Comparison of ENCODE assay signal across 17 mouse cellular contexts in genomic region chr11:112543473-112543872, GRCm38 (mm10).
DNase-seq lines count a peak whose midpoint lies in the region; ATAC-seq and TF ChIP-seq lines count a peak whose summit lies in the region.
"Had no signal": no experiment of that assay in that cellular context is flagged by ENCODE, and none has a peak within 500 bp of the region (broad histone marks: within the 10 kb centered on the region; RNA-seq: fewer than 3 reads in every experiment).

No protein-coding gene starts in this region.

- no peaks in the 10 kb centered on the region for H3K27me3 ChIP-seq in forebrain, embryonic 14.5 days (replicated peaks; ENCODE audit: control insufficient read depth, insufficient read depth, low read length)
- no peaks in the 10 kb centered on the region for H3K27me3 ChIP-seq in forebrain, embryonic 16.5 days (replicated peaks; ENCODE audit: control insufficient read depth, insufficient read depth, low read length)
- no peaks in the 10 kb centered on the region for H3K27me3 ChIP-seq in kidney, embryonic 14.5 days (ENCODE audit: control insufficient read depth, insufficient read depth, low read length)
- no peaks in the 10 kb centered on the region for H3K27me3 ChIP-seq in lung, embryonic 14.5 days (ENCODE audit: insufficient read depth, low read length)
- H3K27me3 ChIP-seq in embryonic facial prominence, embryonic 11.5 days (ENCODE audit: control insufficient read depth, insufficient read depth, low read length), result no peaks in the 10 kb centered on the region
- H3K27me3 ChIP-seq: neural tube, embryonic 15.5 days had no signal

- TF ChIP-seq CTCF in lung, embryonic 14.5 days (IDR thresholded peaks at IDR 0.05; ENCODE audit: low read depth), result no peak

- no peak overlapping the region for H3K9ac ChIP-seq in forebrain, embryonic 14.5 days (ENCODE audit: low read length)
- H3K9ac ChIP-seq in forebrain, embryonic 16.5 days (replicated peaks; ENCODE audit: low read depth, low read length), result no peak overlapping the region
- H3K9ac ChIP-seq in kidney, embryonic 14.5 days (ENCODE audit: low read depth, low read length), result no peak overlapping the region
- no peak overlapping the region for H3K9ac ChIP-seq in lung, embryonic 14.5 days
- no peak overlapping the region for H3K9ac ChIP-seq in embryonic facial prominence, embryonic 11.5 days (replicated peaks; ENCODE audit: low read length)
- H3K9ac ChIP-seq: liver, embryonic 14.5 days; neural tube, embryonic 15.5 days had no signal

- H3K27ac ChIP-seq in forebrain, embryonic 14.5 days (ENCODE audit: low read depth, low read length), result no peak overlapping the region
- no peak overlapping the region for H3K27ac ChIP-seq in forebrain, embryonic 16.5 days (ENCODE audit: low read length)
- H3K27ac ChIP-seq in kidney, embryonic 14.5 days (ENCODE audit: low read depth, low read length), result no peak overlapping the region
- H3K27ac ChIP-seq in lung, embryonic 14.5 days (ENCODE audit: low read depth), result no peak overlapping the region
- H3K27ac ChIP-seq in embryonic facial prominence, embryonic 11.5 days (replicated peaks; ENCODE audit: low read depth, low read length), result no peak overlapping the region
- H3K27ac ChIP-seq: liver, embryonic 14.5 days; neural tube, embryonic 15.5 days had no signal

- no peak overlapping the region for H3K4me3 ChIP-seq in forebrain, embryonic 14.5 days (ENCODE audit: low read depth, low read length)
- no peak overlapping the region for H3K4me3 ChIP-seq in forebrain, embryonic 16.5 days (replicated peaks; ENCODE audit: low read length)
- no peak overlapping the region for H3K4me3 ChIP-seq in kidney, embryonic 14.5 days (ENCODE audit: low read length)
- H3K4me3 ChIP-seq in lung, embryonic 14.5 days (ENCODE audit: low read depth, low read length), result no peak overlapping the region
- no peak overlapping the region for H3K4me3 ChIP-seq in embryonic facial prominence, embryonic 11.5 days (ENCODE audit: low read depth, low read length)
- H3K4me3 ChIP-seq: neural tube, embryonic 15.5 days had no signal

- peak; percentile 23 for DNase-seq in forebrain, embryonic 14.5 days (ENCODE audit: low spot score)
- DNase-seq in kidney, postnatal 25 days, result no peak
- DNase-seq in lung, embryonic 14.5 days, result peak; percentile 13
- DNase-seq in lung, postnatal 10 days, result no peak
- DNase-seq in embryonic facial prominence, embryonic 11.5 days (ENCODE audit: low spot score), result peak; percentile 6
- DNase-seq in cerebellum, adult 11-12 months, result no peak
- DNase-seq: adrenal gland, postnatal 36 days; cerebellum, postnatal 10 days; heart, adult 11 months; kidney, adult 11 months; right cerebral cortex, postnatal 4 days; thymus, adult 2 months had no signal

- no peaks in the 10 kb centered on the region for H3K36me3 ChIP-seq in forebrain, embryonic 14.5 days (ENCODE audit: control insufficient read depth, insufficient read depth, low read length)
- no peaks in the 10 kb centered on the region for H3K36me3 ChIP-seq in forebrain, embryonic 16.5 days (ENCODE audit: control insufficient read depth, insufficient read depth)
- H3K36me3 ChIP-seq in kidney, embryonic 14.5 days (ENCODE audit: control insufficient read depth, insufficient read depth, low read length), result no peaks in the 10 kb centered on the region
- no peaks in the 10 kb centered on the region for H3K36me3 ChIP-seq in lung, embryonic 14.5 days (ENCODE audit: insufficient read depth)
- H3K36me3 ChIP-seq in embryonic facial prominence, embryonic 11.5 days (replicated peaks; ENCODE audit: control insufficient read depth, insufficient read depth, low read depth, low read length), result no peaks in the 10 kb centered on the region
- H3K36me3 ChIP-seq: neural tube, embryonic 15.5 days had no signal

- no peak overlapping the region for H3K4me2 ChIP-seq in forebrain, embryonic 14.5 days (ENCODE audit: low read length)
- H3K4me2 ChIP-seq in forebrain, embryonic 16.5 days (ENCODE audit: low read length), result no peak overlapping the region
- H3K4me2 ChIP-seq in kidney, embryonic 14.5 days (replicated peaks; ENCODE audit: low read depth, low read length), result no peak overlapping the region
- no peak overlapping the region for H3K4me2 ChIP-seq in lung, embryonic 14.5 days
- H3K4me2 ChIP-seq in embryonic facial prominence, embryonic 11.5 days (ENCODE audit: low read depth, low read length), result no peak overlapping the region
- H3K4me2 ChIP-seq: neural tube, embryonic 15.5 days had no signal

- peaks cover 8% of the 10 kb centered on the region; the same call in 1 of the 2 replicates for H3K4me1 ChIP-seq in forebrain, embryonic 14.5 days (ENCODE audit: control insufficient read depth, insufficient read depth, low read length)
- H3K4me1 ChIP-seq in forebrain, embryonic 16.5 days (replicated peaks; ENCODE audit: control insufficient read depth, insufficient read depth, low read length), result peaks cover 7% of the 10 kb centered on the region
- no peaks in the 10 kb centered on the region for H3K4me1 ChIP-seq in kidney, embryonic 14.5 days (ENCODE audit: control insufficient read depth, insufficient read depth, low read length)
- no peaks in the 10 kb centered on the region for H3K4me1 ChIP-seq in lung, embryonic 14.5 days (ENCODE audit: insufficient read depth)
- H3K4me1 ChIP-seq in embryonic facial prominence, embryonic 11.5 days (ENCODE audit: control insufficient read depth, insufficient read depth, low read length), result no peaks in the 10 kb centered on the region

- ATAC-seq in forebrain, embryonic 14.5 days, result no peak
- ATAC-seq in forebrain, embryonic 16.5 days, result no peak
- ATAC-seq in kidney, embryonic 14.5 days (ENCODE audit: low FRiP score, low TSS enrichment), result peak; percentile 75; the same call in 1 of the 2 replicates
- no peak for ATAC-seq in lung, embryonic 14.5 days (ENCODE audit: insufficient read depth)
- ATAC-seq in embryonic facial prominence, embryonic 11.5 days (replicated peaks; ENCODE audit: insufficient number of reproducible peaks, low FRiP score, low TSS enrichment, low read depth), result peak; percentile 18; the same call in 1 of the 2 replicates
- ATAC-seq: activated CD4-positive, CD25-positive, alpha-beta regulatory T cell, adult 4 months had no signal

- WGBS in forebrain, embryonic 14.5 days, result 70% methylated on average over 6 of the region's 6 CpGs
- WGBS in forebrain, embryonic 16.5 days, result 74% methylated on average over 6 of the region's 6 CpGs
- 65% methylated on average over 6 of the region's 6 CpGs for WGBS in kidney, embryonic 14.5 days
- WGBS in lung, embryonic 14.5 days, result 58% methylated on average over 6 of the region's 6 CpGs
- WGBS in embryonic facial prominence, embryonic 11.5 days, result 65% methylated on average over 6 of the region's 6 CpGs

- H3K9me3 ChIP-seq in forebrain, embryonic 14.5 days (replicated peaks; ENCODE audit: control insufficient read depth, low read length), result no peaks in the 10 kb centered on the region
- H3K9me3 ChIP-seq in forebrain, embryonic 16.5 days (ENCODE audit: control insufficient read depth, low read length), result no peaks in the 10 kb centered on the region
- no peaks in the 10 kb centered on the region for H3K9me3 ChIP-seq in kidney, embryonic 14.5 days (ENCODE audit: control insufficient read depth, low read length)
- H3K9me3 ChIP-seq in lung, embryonic 14.5 days (ENCODE audit: low read depth, low read length), result no peaks in the 10 kb centered on the region
- no peaks in the 10 kb centered on the region for H3K9me3 ChIP-seq in embryonic facial prominence, embryonic 11.5 days (replicated peaks; ENCODE audit: control insufficient read depth, low read length)
- H3K9me3 ChIP-seq: neural tube, embryonic 15.5 days had no signal

Comparison
In these comparisons a context has a peak if more than half of its experiments do, and no peak if none do; other contexts are left out.
1. DNase-seq: peak in forebrain, embryonic 14.5 days (single experiment), lung, embryonic 14.5 days (single experiment) and embryonic facial prominence, embryonic 11.5 days (single experiment); none in kidney, postnatal 25 days (0 of 2), lung, postnatal 10 days (single experiment) and cerebellum, adult 11-12 months (single experiment).
2. ATAC-seq: peak in kidney, embryonic 14.5 days (single experiment) and embryonic facial prominence, embryonic 11.5 days (single experiment); none in forebrain, embryonic 14.5 days (single experiment), forebrain, embryonic 16.5 days (single experiment) and lung, embryonic 14.5 days (single experiment).